ENCODE assay signal across 2 mouse cellular contexts in the genomic region with DNA sequence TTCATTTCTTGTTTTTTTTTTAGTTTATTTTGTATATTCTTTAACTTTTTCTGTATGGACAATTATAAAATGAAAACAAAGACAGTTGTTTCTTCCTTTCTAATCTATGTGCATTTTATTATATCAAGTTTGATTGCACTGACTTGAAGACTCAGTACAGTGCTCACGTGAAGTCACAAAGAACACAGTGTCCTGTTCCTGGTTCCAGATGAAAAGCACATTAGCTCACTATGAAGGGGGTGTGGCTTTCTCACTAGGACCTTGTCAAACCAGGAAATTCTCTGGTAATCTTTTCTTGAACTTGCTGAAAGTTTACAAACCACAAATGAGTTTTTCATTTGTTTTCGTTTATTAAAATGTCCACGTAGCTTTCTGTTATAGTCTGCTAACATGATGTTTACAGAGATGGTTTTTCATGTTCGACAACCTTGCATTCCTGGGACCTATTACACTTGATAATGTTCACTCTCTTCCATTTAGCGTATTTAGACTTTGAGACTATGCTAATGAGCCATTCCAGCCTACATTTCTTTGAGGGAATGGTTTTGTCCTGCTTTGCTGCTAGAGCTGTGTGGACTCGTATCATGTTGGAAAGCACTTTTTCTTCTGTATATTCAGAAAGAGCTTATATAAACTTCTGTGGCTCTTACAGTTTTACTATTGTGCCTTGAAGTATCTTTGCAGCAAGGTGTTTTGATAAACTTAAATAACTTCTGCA.
TF ChIP-seq lines count a peak whose summit lies in the region.

No protein-coding gene starts in this region.

TF ChIP-seq in CH12.LX, 34 proteins besides CTCF, POLR2A, EP300 and RAD21:
- peak; percentile 56; the same call in 1 of the 2 replicates for TF ChIP-seq BHLHE40 (IDR thresholded peaks at IDR 0.05; ENCODE audit: low read depth, low read length)
- no peak for TF ChIP-seq MAX (IDR thresholded peaks at IDR 0.05; ENCODE audit: low read length)

TF ChIP-seq in MEL, 35 proteins besides CTCF, POLR2A, EP300 and RAD21:
- no peak for TF ChIP-seq ZMIZ1 (IDR thresholded peaks at IDR 0.05; ENCODE audit: low read depth, low read length)
- no peak for TF ChIP-seq ZKSCAN1 (IDR thresholded peaks at IDR 0.05; ENCODE audit: low read depth, low read length)
- TF ChIP-seq CHD1 (IDR thresholded peaks at IDR 0.05; ENCODE audit: low read depth, low read length), result no peak
- TF ChIP-seq RCOR1 (IDR thresholded peaks at IDR 0.05; ENCODE audit: low read depth, low read length), result no peak
- no peak for TF ChIP-seq TCF12 (IDR thresholded peaks at IDR 0.05; ENCODE audit: low read depth, low read length)
- no peak for TF ChIP-seq MEF2A (IDR thresholded peaks at IDR 0.05; ENCODE audit: extremely low read depth, insufficient replicate concordance, low read depth, low read length, poor library complexity, severe bottlenecking)
- no peak for TF ChIP-seq NRF1 (IDR thresholded peaks at IDR 0.05; ENCODE audit: insufficient read depth, low read depth, low read length, poor library complexity, severe bottlenecking)
- TF ChIP-seq MYC (IDR thresholded peaks at IDR 0.05; ENCODE audit: low read depth, low read length), result no peak
- no peak for TF ChIP-seq ZNF384 (IDR thresholded peaks at IDR 0.05; ENCODE audit: low read depth, low read length)
- no peak for TF ChIP-seq MYB (IDR thresholded peaks at IDR 0.05; ENCODE audit: low read depth, low read length)
- no peak for TF ChIP-seq SIN3A (IDR thresholded peaks at IDR 0.05; ENCODE audit: low read length)
- TF ChIP-seq MAFK (IDR thresholded peaks at IDR 0.05; ENCODE audit: borderline replicate concordance, low read depth, low read length), result no peak
- TF ChIP-seq GATA1 (IDR thresholded peaks at IDR 0.05; ENCODE audit: low read depth, low read length), result no peak
- TF ChIP-seq CHD2 (IDR thresholded peaks at IDR 0.05; ENCODE audit: low read length), result no peak
